Mouse (Mus musculus): Measurements from ENCODE around the gene Pgm5. TPM values are rescaled to one million over a fixed set of nuclear protein-coding genes. Genes with fewer than 3 reads are reported as not detected.

The Pgm5 gene
- polyA plus RNA-seq, 2 experiments, result 0.08 to 0.28 TPM

- H3K4me3 ChIP-seq (ENCODE audit: insufficient read depth in 1 of 2, low read depth in 2 of 2, low read length in 2 of 2), result no peak overlapping the region
- TF ChIP-seq EP300 (IDR thresholded peaks at IDR 0.05; ENCODE audit: low read depth) (no peak), CTCF (IDR thresholded peaks at IDR 0.05; ENCODE audit: low read depth) (no peak)
- no peak overlapping the region for H3K9ac ChIP-seq (replicated peaks)
- no peaks in the 10 kb centered on the region for H3K27me3 ChIP-seq (ENCODE audit: control insufficient read depth, insufficient read depth, low read length)
- 81% methylated on average over 5 of the region's 5 CpGs for WGBS (ENCODE audit: insufficient replicate concordance)
- H3K4me1 ChIP-seq (replicated peaks; ENCODE audit: control insufficient read depth in 2 of 2, insufficient read depth in 2 of 2, low read length in 1 of 2), result no peaks in the 10 kb centered on the region
- no peak for DNase-seq (ENCODE audit: low read depth in 3 of 3, low spot score in 3 of 3)
- no peaks in the 10 kb centered on the region for H3K9me3 ChIP-seq (ENCODE audit: control insufficient read depth, low read length)
- ATAC-seq (ENCODE audit: insufficient read depth), result no peak
- H3K4me2 ChIP-seq (ENCODE audit: low read depth), result no peak overlapping the region
- no peak overlapping the region for H3K27ac ChIP-seq
- no peaks in the 10 kb centered on the region for H3K36me3 ChIP-seq (replicated peaks; ENCODE audit: control insufficient read depth, insufficient read depth, low read depth)
These were observed 123.6 kb downstream of the Pgm5 start for GRCm38 (mm10) chr19:24738026-24738425.

GRCm38 (mm10) chr19:24735484-24736128, 126.0 kb downstream of the Pgm5 start:
- DNase-seq (ENCODE audit: low read depth in 3 of 3, low spot score in 3 of 3), result no peak
- 62% methylated on average over 6 of the region's 6 CpGs for WGBS (ENCODE audit: insufficient replicate concordance)
- Histone ChIP-seq H3K4me3 (ENCODE audit: insufficient read depth in 1 of 2, low read depth in 2 of 2, low read length in 2 of 2) (no peak overlapping the region), H3K4me1 (replicated peaks; ENCODE audit: control insufficient read depth in 2 of 2, insufficient read depth in 2 of 2, low read length in 1 of 2) (no peaks in the 10 kb centered on the region), H3K27ac (no peak overlapping the region), H3K9me3 (ENCODE audit: control insufficient read depth, low read length) (no peaks in the 10 kb centered on the region), H3K27me3 (ENCODE audit: control insufficient read depth, insufficient read depth, low read length) (no peaks in the 10 kb centered on the region), H3K36me3 (replicated peaks; ENCODE audit: control insufficient read depth, insufficient read depth, low read depth) (no peaks in the 10 kb centered on the region), H3K9ac (replicated peaks) (no peak overlapping the region), H3K4me2 (ENCODE audit: low read depth) (no peak overlapping the region)
- no peak for ATAC-seq (ENCODE audit: insufficient read depth)
- TF ChIP-seq CTCF (IDR thresholded peaks at IDR 0.05; ENCODE audit: low read depth), result no peak
- no peak for TF ChIP-seq EP300 (IDR thresholded peaks at IDR 0.05; ENCODE audit: low read depth)

GRCm38 (mm10) chr19:24730661-24731060, 131.0 kb downstream of the Pgm5 start:
- DNase-seq (ENCODE audit: low read depth in 3 of 3, low spot score in 3 of 3), result no peak
- H3K4me2 ChIP-seq (ENCODE audit: low read depth), result no peak overlapping the region

GRCm38 (mm10) chr19:24724362-24724761, 137.3 kb downstream of the Pgm5 start:
- Histone ChIP-seq H3K27me3 (ENCODE audit: control insufficient read depth, insufficient read depth, low read length) (no peaks in the 10 kb centered on the region), H3K9me3 (ENCODE audit: control insufficient read depth, low read length) (no peaks in the 10 kb centered on the region), H3K36me3 (replicated peaks; ENCODE audit: control insufficient read depth, insufficient read depth, low read depth) (no peaks in the 10 kb centered on the region), H3K9ac (replicated peaks) (no peak overlapping the region), H3K4me2 (ENCODE audit: low read depth) (no peak overlapping the region), H3K4me3 (ENCODE audit: insufficient read depth in 1 of 2, low read depth in 2 of 2, low read length in 2 of 2) (no peak overlapping the region), H3K27ac (no peak overlapping the region), H3K4me1 (replicated peaks; ENCODE audit: control insufficient read depth in 2 of 2, insufficient read depth in 2 of 2, low read length in 1 of 2) (no peaks in the 10 kb centered on the region)
- DNase-seq (ENCODE audit: low read depth in 3 of 3, low spot score in 3 of 3) (no peak), ATAC-seq (ENCODE audit: insufficient read depth) (no peak)
- TF ChIP-seq EP300 (IDR thresholded peaks at IDR 0.05; ENCODE audit: low read depth), result no peak
- no peak for TF ChIP-seq CTCF (IDR thresholded peaks at IDR 0.05; ENCODE audit: low read depth)
- WGBS (ENCODE audit: insufficient replicate concordance), result 57% methylated on average over 10 of the region's 10 CpGs

More at GRCm38 (mm10) chr19:24730661-24731060, 131.0 kb downstream of the Pgm5 start:
- 46% methylated on average over 5 of the region's 5 CpGs for WGBS (ENCODE audit: insufficient replicate concordance)
- H3K27me3 ChIP-seq (ENCODE audit: control insufficient read depth, insufficient read depth, low read length), result no peaks in the 10 kb centered on the region
- H3K4me3 ChIP-seq (ENCODE audit: insufficient read depth in 1 of 2, low read depth in 2 of 2, low read length in 2 of 2), result no peak overlapping the region
- H3K27ac ChIP-seq, result no peak overlapping the region
- H3K4me1 ChIP-seq (replicated peaks; ENCODE audit: control insufficient read depth in 2 of 2, insufficient read depth in 2 of 2, low read length in 1 of 2), result no peaks in the 10 kb centered on the region
- no peak overlapping the region for H3K9ac ChIP-seq (replicated peaks)
- no peaks in the 10 kb centered on the region for H3K36me3 ChIP-seq (replicated peaks; ENCODE audit: control insufficient read depth, insufficient read depth, low read depth)
- no peak for TF ChIP-seq CTCF (IDR thresholded peaks at IDR 0.05; ENCODE audit: low read depth)
- TF ChIP-seq EP300 (IDR thresholded peaks at IDR 0.05; ENCODE audit: low read depth), result no peak
- H3K9me3 ChIP-seq (ENCODE audit: control insufficient read depth, low read length), result no peaks in the 10 kb centered on the region
- no peak for ATAC-seq (ENCODE audit: insufficient read depth)

GRCm38 (mm10) chr19:24720448-24720847, 141.2 kb downstream of the Pgm5 start:
- Histone ChIP-seq H3K4me3 (ENCODE audit: insufficient read depth in 1 of 2, low read depth in 2 of 2, low read length in 2 of 2) (no peak overlapping the region), H3K27ac (no peak overlapping the region), H3K4me1 (replicated peaks; ENCODE audit: control insufficient read depth in 2 of 2, insufficient read depth in 2 of 2, low read length in 1 of 2) (no peaks in the 10 kb centered on the region), H3K4me2 (ENCODE audit: low read depth) (no peak overlapping the region), H3K27me3 (ENCODE audit: control insufficient read depth, insufficient read depth, low read length) (no peaks in the 10 kb centered on the region), H3K9me3 (ENCODE audit: control insufficient read depth, low read length) (no peaks in the 10 kb centered on the region), H3K36me3 (replicated peaks; ENCODE audit: control insufficient read depth, insufficient read depth, low read depth) (no peaks in the 10 kb centered on the region), H3K9ac (replicated peaks) (no peak overlapping the region)
- ATAC-seq (ENCODE audit: insufficient read depth) (no peak), DNase-seq (ENCODE audit: low read depth in 3 of 3, low spot score in 3 of 3) (no peak)
- TF ChIP-seq EP300 (IDR thresholded peaks at IDR 0.05; ENCODE audit: low read depth) (no peak), CTCF (IDR thresholded peaks at IDR 0.05; ENCODE audit: low read depth) (no peak)
